In genomic region chr9:106883085-106883484, GRCm38 (mm10) we compare ENCODE assay signal across 10 mouse cellular contexts. TPM values are rescaled to one million over a fixed set of nuclear protein-coding genes. Genes with fewer than 3 reads are reported as not detected.
DNase-seq lines count a peak whose midpoint lies in the region; ATAC-seq and TF ChIP-seq lines count a peak whose summit lies in the region.
"Had no signal": no experiment of that assay in that cellular context is flagged by ENCODE, and none has a peak within 500 bp of the region (broad histone marks: within the 10 kb centered on the region; RNA-seq: fewer than 3 reads in every experiment).

No protein-coding gene starts in this region.

- peaks cover 56% of the 10 kb centered on the region for H3K4me1 ChIP-seq in heart, embryonic 13.5 days
- H3K4me1 ChIP-seq in G1E (ENCODE audit: insufficient read depth, low read depth, low read length) = peaks cover 54% of the 10 kb centered on the region
- H3K4me1 ChIP-seq in forebrain, embryonic 16.5 days (replicated peaks; ENCODE audit: control insufficient read depth, insufficient read depth, low read length) = peaks cover 53% of the 10 kb centered on the region
- peaks cover 5 to 31% of the 10 kb centered on the region in 2 experiments for H3K4me1 ChIP-seq in liver, embryonic 14.5 days (replicated peaks; ENCODE audit: control insufficient read depth in 2 of 2, insufficient read depth in 2 of 2, low read length in 1 of 2)

- peaks cover 76% of the 10 kb centered on the region for H3K36me3 ChIP-seq in heart, embryonic 13.5 days
- H3K36me3 ChIP-seq in G1E (replicated peaks) = peaks cover 78% of the 10 kb centered on the region
- 0 out of 2 replicates have a peak, but pooled peaks cover 15% of the 10 kb centered on the region for H3K36me3 ChIP-seq in forebrain, embryonic 16.5 days (ENCODE audit: control insufficient read depth, insufficient read depth)
- H3K36me3 ChIP-seq in liver, embryonic 14.5 days (replicated peaks; ENCODE audit: control insufficient read depth, insufficient read depth, low read depth) = peaks cover 33% of the 10 kb centered on the region

- no peak for TF ChIP-seq EP300 in liver, embryonic 14.5 days (IDR thresholded peaks at IDR 0.05; ENCODE audit: low read depth)

- peak overlapping the region; percentile 100 for H3K4me2 ChIP-seq in heart, embryonic 13.5 days
- H3K4me2 ChIP-seq in forebrain, embryonic 16.5 days (ENCODE audit: low read length) = peak overlapping the region; percentile 42
- no peak overlapping the region for H3K4me2 ChIP-seq in liver, embryonic 14.5 days (ENCODE audit: low read depth)

- TF ChIP-seq CTCF in G1E (IDR thresholded peaks at IDR 0.05; ENCODE audit: low read depth, low read length) = no peak
- no peak for TF ChIP-seq CTCF in liver, embryonic 14.5 days (IDR thresholded peaks at IDR 0.05; ENCODE audit: low read depth)

- peak overlapping the region; percentile 65 for H3K9ac ChIP-seq in heart, embryonic 13.5 days
- H3K9ac ChIP-seq in forebrain, embryonic 16.5 days (replicated peaks; ENCODE audit: low read depth, low read length) = 0 out of 2 replicates have a peak overlapping the region, but pooled peaks have one; percentile 5
- H3K9ac ChIP-seq in liver, embryonic 14.5 days (replicated peaks) = peak overlapping the region; percentile 29; the same call in 1 of the 2 replicates

- whole genome bisulfite sequencing in heart, embryonic 13.5 days = 68% methylated on average over 3 of the region's 3 CpGs
- WGBS in forebrain, embryonic 16.5 days = 67% methylated on average over 3 of the region's 3 CpGs
- 85% methylated on average over 3 of the region's 3 CpGs for WGBS in liver, embryonic 14.5 days (ENCODE audit: insufficient replicate concordance)

- no peaks in the 10 kb centered on the region for H3K9me3 ChIP-seq in heart, embryonic 13.5 days
- H3K9me3 ChIP-seq in G1E (replicated peaks) = no peaks in the 10 kb centered on the region
- no peaks in the 10 kb centered on the region for H3K9me3 ChIP-seq in forebrain, embryonic 16.5 days (ENCODE audit: control insufficient read depth, low read length)
- H3K9me3 ChIP-seq in liver, embryonic 14.5 days (ENCODE audit: control insufficient read depth, low read length) = no peaks in the 10 kb centered on the region

- no peak for ATAC-seq in heart, embryonic 13.5 days (ENCODE audit: extremely low read depth, insufficient number of reproducible peaks, low FRiP score, low TSS enrichment)
- no peak for ATAC-seq in G1E (ENCODE audit: extremely low read depth, insufficient number of reproducible peaks, low FRiP score, poor library complexity, severe bottlenecking)
- ATAC-seq in forebrain, embryonic 16.5 days = no peak
- no peak for ATAC-seq in liver, embryonic 14.5 days (ENCODE audit: insufficient read depth)

- DNase-seq in heart, postnatal 10 days = no peak
- no peak for DNase-seq in G1E (ENCODE audit: low spot score)
- DNase-seq in liver, embryonic 14.5 days (ENCODE audit: low read depth in 3 of 3, low spot score in 3 of 3) = no peak
- no peak for DNase-seq in retina, postnatal 1 day
- DNase-seq in gastrocnemius, postnatal 10 days = no peak
- no peak for DNase-seq in testis, postnatal 10 days (ENCODE audit: low spot score)
- DNase-seq: cerebellum, adult 2 months; kidney, postnatal 36 days had no signal

- H3K27me3 ChIP-seq in heart, embryonic 13.5 days (replicated peaks) = no peaks in the 10 kb centered on the region
- no peaks in the 10 kb centered on the region for H3K27me3 ChIP-seq in G1E (ENCODE audit: insufficient read depth, low read length)
- no peaks in the 10 kb centered on the region for H3K27me3 ChIP-seq in forebrain, embryonic 16.5 days (replicated peaks; ENCODE audit: control insufficient read depth, insufficient read depth, low read length)
- H3K27me3 ChIP-seq in liver, embryonic 14.5 days (ENCODE audit: control insufficient read depth, insufficient read depth, low read length) = no peaks in the 10 kb centered on the region

- peak overlapping the region; percentile 17; the same call in 1 of the 2 replicates for H3K4me3 ChIP-seq in heart, embryonic 13.5 days
- H3K4me3 ChIP-seq in G1E (ENCODE audit: low read depth, low read length) = peak overlapping the region; percentile 1; the same call in 1 of the 2 replicates
- peak overlapping the region; percentile 10 for H3K4me3 ChIP-seq in forebrain, embryonic 16.5 days (replicated peaks; ENCODE audit: low read length)
- no peak overlapping the region for H3K4me3 ChIP-seq in liver, embryonic 14.5 days (ENCODE audit: insufficient read depth in 1 of 2, low read depth in 2 of 2, low read length in 2 of 2)

- intact Hi-C loops in heart, postnatal 10 days (cut with DNase I) = no loop called here

- H3K27ac ChIP-seq in heart, embryonic 13.5 days (replicated peaks) = no peak overlapping the region
- no peak overlapping the region for H3K27ac ChIP-seq in forebrain, embryonic 16.5 days (ENCODE audit: low read length)
- H3K27ac ChIP-seq in liver, embryonic 14.5 days = no peak overlapping the region

RNA-seq across cellular contexts. Expression of gene Rbm15b, which starts 4.1 kb away (rescaled TPM):
- polyA plus RNA-seq in heart, embryonic 13.5 days (2015; fragmentation: Nextera tagmentation; extraction: Ambion mirVana) = 4.7 and 5.5 TPM in 2 replicates
- 10 to 100 TPM; 18.1 to 19.8 TPM for total RNA-seq in heart, postnatal 10 days (2021)
- total RNA-seq in G1E (2014; fragmentation: Nextera tagmentation) (20.3 and 21.8 TPM in 2 replicates), G1E (2017) (21.9 and 27.6 TPM in 2 replicates)
- 23.5 and 30.0 TPM in 2 replicates for polyA plus RNA-seq in G1E (2012)
- polyA plus RNA-seq in forebrain, embryonic 16.5 days (2015; fragmentation: Nextera tagmentation; extraction: Ambion mirVana) = 16.6 and 18.4 TPM in 2 replicates
- polyA plus RNA-seq in liver, embryonic 14.5 days (2012; rRNA removed) = 4.4 and 5.0 TPM in 2 replicates
- polyA plus RNA-seq in liver, embryonic 14.5 days (2014; fragmentation: Nextera tagmentation; extraction: Ambion mirVana) = 4.7 and 5.2 TPM in 2 replicates
- 10 to 100 TPM; 12.1 to 14.9 TPM for total RNA-seq in gastrocnemius, postnatal 10 days (2021)

RNA-seq across cellular contexts. Expression of gene Manf, which starts 8.7 kb away (rescaled TPM):
- 195 and 233 TPM in 2 replicates for polyA plus RNA-seq in heart, embryonic 13.5 days (2015; fragmentation: Nextera tagmentation; extraction: Ambion mirVana)
- total RNA-seq in heart, postnatal 10 days (2021) = 10 to 100 TPM; 95.7 to 95.9 TPM
- total RNA-seq in G1E (2014; fragmentation: Nextera tagmentation) (142 and 198 TPM in 2 replicates), G1E (2017) (116 and 146 TPM in 2 replicates)
- polyA plus RNA-seq in G1E (2012) = 32.8 and 64.7 TPM in 2 replicates
- polyA plus RNA-seq in forebrain, embryonic 16.5 days (2015; fragmentation: Nextera tagmentation; extraction: Ambion mirVana) = 201 and 226 TPM in 2 replicates
- 13.4 and 52.1 TPM in 2 replicates for polyA plus RNA-seq in liver, embryonic 14.5 days (2012; rRNA removed)
- 135 and 159 TPM in 2 replicates for polyA plus RNA-seq in liver, embryonic 14.5 days (2014; fragmentation: Nextera tagmentation; extraction: Ambion mirVana)
- total RNA-seq in gastrocnemius, postnatal 10 days (2021) = 10 to 100 TPM; 54.1 to 64.3 TPM

Comparison
In these comparisons a context has a peak if more than half of its experiments do, and no peak if none do; other contexts are left out.
1. H3K4me3 ChIP-seq: peak in heart, embryonic 13.5 days (single experiment), G1E (single experiment) and forebrain, embryonic 16.5 days (single experiment); none in liver, embryonic 14.5 days (0 of 2).
2. H3K9ac ChIP-seq: peak in every context shown above with its lines; median percentile 65 in heart, embryonic 13.5 days; 29 in liver, embryonic 14.5 days; 5 in forebrain, embryonic 16.5 days.